8 mouse cellular contexts compared by ENCODE assay signal in genomic region chr19:37209467-37210128, GRCm38 (mm10). TPM values are rescaled to one million over a fixed set of nuclear protein-coding genes. Genes with fewer than 3 reads are reported as not detected.
DNase-seq lines count a peak whose midpoint lies in the region; ATAC-seq and TF ChIP-seq lines count a peak whose summit lies in the region.

No protein-coding gene starts in this region.

- no peak overlapping the region for H3K27ac ChIP-seq in hindbrain, postnatal 0 days
- no peak overlapping the region for H3K27ac ChIP-seq in neural tube, embryonic 12.5 days

- 86% methylated on average over 8 of the region's 8 CpGs for WGBS in hindbrain, postnatal 0 days
- 91% methylated on average over 8 of the region's 8 CpGs for WGBS in neural tube, embryonic 12.5 days

- peak overlapping the region; percentile 98 for H3K4me3 ChIP-seq in megakaryocyte, embryonic 14.5 days (replicated peaks)
- no peak overlapping the region for H3K4me3 ChIP-seq in hindbrain, postnatal 0 days (ENCODE audit: low read length)
- no peak overlapping the region for H3K4me3 ChIP-seq in neural tube, embryonic 12.5 days

- no peaks in the 10 kb centered on the region for H3K9me3 ChIP-seq in megakaryocyte, embryonic 14.5 days
- H3K9me3 ChIP-seq in hindbrain, postnatal 0 days (ENCODE audit: low read length), result no peaks in the 10 kb centered on the region
- H3K9me3 ChIP-seq in neural tube, embryonic 12.5 days, result no peaks in the 10 kb centered on the region

- H3K9ac ChIP-seq in hindbrain, postnatal 0 days (replicated peaks; ENCODE audit: low read length), result no peak overlapping the region
- no peak overlapping the region for H3K9ac ChIP-seq in neural tube, embryonic 12.5 days

- peaks cover 7% of the 10 kb centered on the region for H3K27me3 ChIP-seq in megakaryocyte, embryonic 14.5 days (replicated peaks)
- no peaks in the 10 kb centered on the region for H3K27me3 ChIP-seq in hindbrain, postnatal 0 days (ENCODE audit: insufficient read depth, low read length)
- H3K27me3 ChIP-seq in neural tube, embryonic 12.5 days (replicated peaks), result no peaks in the 10 kb centered on the region

- DNase-seq in cerebellum, adult 9-10 months, result peak; percentile 43
- DNase-seq in cerebellum, postnatal 4 days (ENCODE audit: low spot score in 2 of 2), result no peak
- DNase-seq in hindbrain, postnatal 0 days (ENCODE audit: low spot score), result no peak
- no peak for DNase-seq in right cerebral cortex, postnatal 10 days (ENCODE audit: low spot score in 2 of 2)
- no peak for DNase-seq in thymus, adult 18-20 months

- H3K4me2 ChIP-seq in hindbrain, postnatal 0 days (ENCODE audit: low read depth, low read length), result peak overlapping the region; percentile 87
- peak overlapping the region; percentile 94 for H3K4me2 ChIP-seq in neural tube, embryonic 12.5 days (replicated peaks)

- no peak for ATAC-seq in megakaryocyte, adult 5-6 weeks (ENCODE audit: poor library complexity, severe bottlenecking)
- no peak for ATAC-seq in hindbrain, postnatal 0 days
- no peak for ATAC-seq in neural tube, embryonic 12.5 days (ENCODE audit: low FRiP score, low read depth)

- peak; percentile 50 for TF ChIP-seq CTCF in hindbrain, postnatal 0 days (IDR thresholded peaks at IDR 0.05; ENCODE audit: low read depth)

- H3K36me3 ChIP-seq in megakaryocyte, embryonic 14.5 days (replicated peaks; ENCODE audit: low read length), result peaks cover 34% of the 10 kb centered on the region
- peaks cover 11% of the 10 kb centered on the region; the same call in 1 of the 2 replicates for H3K36me3 ChIP-seq in hindbrain, postnatal 0 days (ENCODE audit: insufficient read depth, low read length)
- peaks cover 24% of the 10 kb centered on the region for H3K36me3 ChIP-seq in neural tube, embryonic 12.5 days

- H3K4me1 ChIP-seq in megakaryocyte, embryonic 14.5 days, result peaks cover 36% of the 10 kb centered on the region
- H3K4me1 ChIP-seq in hindbrain, postnatal 0 days (ENCODE audit: insufficient read depth, low read length), result peaks cover 11% of the 10 kb centered on the region; the same call in 1 of the 2 replicates
- H3K4me1 ChIP-seq in neural tube, embryonic 12.5 days, result peaks cover 20% of the 10 kb centered on the region

RNA-seq across cellular contexts. Expression of gene Cpeb3, which starts 1.2 kb away (rescaled TPM):
- 0.21 TPM in 1 of 2 replicates, not detected in the other for polyA plus RNA-seq in megakaryocyte, embryonic 14.5 days (2012; ENCODE audit: insufficient read depth, low replicate concordance)
- 0.58 and 1.2 TPM in 2 replicates for total RNA-seq in megakaryocyte, adult 5-6 weeks (2015)
- total RNA-seq in megakaryocyte, adult 5-6 weeks (2017), result 0.37 and 1.3 TPM in 2 replicates
- 23.7 and 26.1 TPM in 2 replicates for total RNA-seq in hindbrain, postnatal 0 days (2014; rRNA removed)
- 10.3 and 11.3 TPM in 2 replicates for polyA plus RNA-seq in hindbrain, postnatal 0 days (2015; fragmentation: Nextera tagmentation; extraction: Ambion mirVana)
- 7.7 and 8.5 TPM in 2 replicates for polyA plus RNA-seq in neural tube, embryonic 12.5 days (2016; fragmentation: Nextera tagmentation; extraction: Ambion mirVana)

RNA-seq across cellular contexts. Expression of gene March5, which starts 2.3 kb away (rescaled TPM):
- 28.9 and 37.4 TPM in 2 replicates for polyA plus RNA-seq in megakaryocyte, embryonic 14.5 days (2012; ENCODE audit: insufficient read depth, low replicate concordance)
- total RNA-seq in megakaryocyte, adult 5-6 weeks (2015), result 84.3 and 90.3 TPM in 2 replicates
- total RNA-seq in megakaryocyte, adult 5-6 weeks (2017), result 52.5 and 52.6 TPM in 2 replicates
- 50.3 and 65.0 TPM in 2 replicates for total RNA-seq in hindbrain, postnatal 0 days (2014; rRNA removed)
- polyA plus RNA-seq in hindbrain, postnatal 0 days (2015; fragmentation: Nextera tagmentation; extraction: Ambion mirVana), result 94.8 and 100 TPM in 2 replicates
- polyA plus RNA-seq in neural tube, embryonic 12.5 days (2016; fragmentation: Nextera tagmentation; extraction: Ambion mirVana), result 151 and 160 TPM in 2 replicates
